Mouse (Mus musculus): Measurements from ENCODE around the gene Ranbp9.

DNA sequence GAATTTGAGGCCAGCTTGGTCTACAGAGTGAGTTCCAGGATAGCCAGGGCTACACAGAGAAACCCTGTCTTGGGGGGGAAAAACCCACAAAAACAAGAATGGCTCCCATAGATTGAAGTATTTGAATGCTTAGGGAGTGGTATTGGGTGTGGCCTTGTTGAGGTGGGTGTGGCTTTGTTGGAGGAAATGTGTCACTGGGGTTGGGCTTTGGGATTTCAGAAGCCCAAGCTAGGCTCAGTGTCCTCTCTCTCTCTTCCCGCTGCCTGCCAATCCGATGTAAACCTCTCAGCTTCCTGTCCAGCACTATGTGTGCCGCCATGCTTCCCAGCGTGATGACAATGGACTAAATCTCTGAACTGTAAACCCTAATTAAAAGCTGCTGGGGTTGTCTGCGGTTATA is 20.5 kb upstream of the Ranbp9 start:
- TF ChIP-seq CTCF (IDR thresholded peaks at IDR 0.05; ENCODE audit: control insufficient read depth, insufficient read depth, insufficient read length) (no peak), USF1 (IDR thresholded peaks at IDR 0.05; ENCODE audit: low read depth) (no peak), MYOD1 (IDR thresholded peaks at IDR 0.05; ENCODE audit: control insufficient read depth, insufficient read length, low read depth) (no peak)

All from C2C12 (cell line).